Comparison of ENCODE assay signal across 7 mouse cellular contexts in genomic region chr5:32459882-32460751, GRCm38 (mm10). TPM values are rescaled to one million over a fixed set of nuclear protein-coding genes. Genes with fewer than 3 reads are reported as not detected.
DNase-seq lines count a peak whose midpoint lies in the region; ATAC-seq and TF ChIP-seq lines count a peak whose summit lies in the region.

No protein-coding gene starts in this region.

- H3K79me2 ChIP-seq in C2C12 (ENCODE audit: control insufficient read depth, insufficient read depth): peaks cover 59% of the 10 kb centered on the region

- H3K36me3 ChIP-seq in C2C12 (ENCODE audit: control insufficient read depth, insufficient read depth) (no peaks in the 10 kb centered on the region), ES-E14 (ENCODE audit: control insufficient read depth, insufficient read depth, low read length, poor library complexity, severe bottlenecking) (no peaks in the 10 kb centered on the region)
- 0 out of 2 replicates have a peak, but pooled peaks cover 3% of the 10 kb centered on the region for H3K36me3 ChIP-seq in embryonic facial prominence, embryonic 10.5 days (replicated peaks)
- H3K36me3 ChIP-seq in heart, embryonic 15.5 days: no peaks in the 10 kb centered on the region
- H3K36me3 ChIP-seq in stomach, embryonic 16.5 days (ENCODE audit: control insufficient read depth, insufficient read depth, low read length): no peaks in the 10 kb centered on the region

- TF ChIP-seq CTCF in C2C12 (IDR thresholded peaks at IDR 0.05; ENCODE audit: control insufficient read depth, insufficient read depth, insufficient read length): no peak

- in situ Hi-C loops in ES-E14 (cut with MboI; ENCODE audit: low sequenced_read_pairs in 2 of 2, unreplicated experiment in 2 of 2): no loop called here

- H3K27ac ChIP-seq in ES-E14 (ENCODE audit: insufficient read depth, low read depth, low read length, poor library complexity, severe bottlenecking): peak overlapping the region; percentile 98; the same call in 1 of the 2 replicates
- peak overlapping the region; percentile 100 for H3K27ac ChIP-seq in embryonic facial prominence, embryonic 10.5 days (replicated peaks)
- H3K27ac ChIP-seq in heart, embryonic 15.5 days: peak overlapping the region; percentile 99
- peak overlapping the region; percentile 99 for H3K27ac ChIP-seq in stomach, embryonic 16.5 days (ENCODE audit: low read length)

- peak overlapping the region; percentile 96 for H3ac ChIP-seq in C2C12 (ENCODE audit: control insufficient read depth, insufficient read length, low read depth)

- peak overlapping the region; percentile 100; the same call in 1 of the 2 replicates for H3K9ac ChIP-seq in ES-E14 (ENCODE audit: insufficient read depth, low read depth, low read length, poor library complexity, severe bottlenecking)
- H3K9ac ChIP-seq in heart, embryonic 15.5 days: peak overlapping the region; percentile 97
- peak overlapping the region; percentile 100 for H3K9ac ChIP-seq in stomach, embryonic 16.5 days (ENCODE audit: low read length)

- no peaks in the 10 kb centered on the region for H3K9me3 ChIP-seq in ES-E14 (ENCODE audit: control insufficient read depth, insufficient read depth, low read depth, low read length)
- no peaks in the 10 kb centered on the region for H3K9me3 ChIP-seq in embryonic facial prominence, embryonic 10.5 days
- H3K9me3 ChIP-seq in heart, embryonic 15.5 days (replicated peaks): no peaks in the 10 kb centered on the region
- H3K9me3 ChIP-seq in stomach, embryonic 16.5 days (replicated peaks; ENCODE audit: control insufficient read depth, low read length): no peaks in the 10 kb centered on the region

- WGBS in embryonic facial prominence, embryonic 10.5 days: under 1% methylated on average over 19 of the region's 19 CpGs
- 0% methylated on average over 19 of the region's 19 CpGs for WGBS in heart, embryonic 15.5 days
- under 1% methylated on average over 19 of the region's 19 CpGs for WGBS in stomach, embryonic 16.5 days

- peak overlapping the region; percentile 78 for H3K4me3 ChIP-seq in C2C12 (ENCODE audit: insufficient read depth, poor library complexity, severe bottlenecking)
- peak overlapping the region; percentile 94 to 100 for H3K4me3 ChIP-seq in ES-E14 (ENCODE audit: insufficient read depth in 1 of 2, low read depth in 1 of 2, low read length in 2 of 2, poor library complexity in 1 of 2, severe bottlenecking in 1 of 2)
- H3K4me3 ChIP-seq in embryonic facial prominence, embryonic 10.5 days: peak overlapping the region; percentile 97
- H3K4me3 ChIP-seq in heart, embryonic 15.5 days: peak overlapping the region; percentile 82
- peak overlapping the region; percentile 98 for H3K4me3 ChIP-seq in stomach, embryonic 16.5 days (replicated peaks; ENCODE audit: low read length)

- peaks cover 5 to 15% of the 10 kb centered on the region in 2 experiments; a peak in 3 of 4 replicates for H3K4me1 ChIP-seq in ES-E14 (ENCODE audit: control insufficient read depth in 2 of 2, insufficient read depth in 2 of 2, low read length in 2 of 2, poor library complexity in 1 of 2)
- H3K4me1 ChIP-seq in embryonic facial prominence, embryonic 10.5 days: peaks cover 13% of the 10 kb centered on the region
- peaks cover 26% of the 10 kb centered on the region for H3K4me1 ChIP-seq in heart, embryonic 15.5 days (replicated peaks)
- peaks cover 3% of the 10 kb centered on the region; the same call in 1 of the 2 replicates for H3K4me1 ChIP-seq in stomach, embryonic 16.5 days (ENCODE audit: control insufficient read depth, insufficient read depth, low read length)

- peak overlapping the region; percentile 58 for H3K4me2 ChIP-seq in heart, embryonic 15.5 days
- peak overlapping the region; percentile 62 for H3K4me2 ChIP-seq in stomach, embryonic 16.5 days (ENCODE audit: low read depth, low read length)

- no peak for DNase-seq in ES-E14 (ENCODE audit: low read depth, low spot score)
- DNase-seq in embryonic facial prominence, embryonic 10.5 days (ENCODE audit: low spot score): peak; percentile 57
- peak; percentile 80 for DNase-seq in kidney, postnatal 10 days

- ATAC-seq in heart, embryonic 15.5 days (replicated peaks; ENCODE audit: insufficient number of reproducible peaks, insufficient read depth, low FRiP score, low read depth): no peak
- ATAC-seq in megakaryocyte-erythroid progenitor cell, adult 5-6 weeks (replicated peaks; ENCODE audit: low FRiP score, low TSS enrichment, poor library complexity, severe bottlenecking): 0 out of 2 replicates have a peak, but pooled peaks have one; percentile 23
- no peak for ATAC-seq in stomach, embryonic 16.5 days (ENCODE audit: insufficient read depth, low FRiP score)

- no peaks in the 10 kb centered on the region for H3K27me3 ChIP-seq in C2C12 (ENCODE audit: control insufficient read depth, insufficient read depth, insufficient read length)
- no peaks in the 10 kb centered on the region for H3K27me3 ChIP-seq in embryonic facial prominence, embryonic 10.5 days (replicated peaks; ENCODE audit: low read depth, poor library complexity, severe bottlenecking)
- no peaks in the 10 kb centered on the region for H3K27me3 ChIP-seq in heart, embryonic 15.5 days
- no peaks in the 10 kb centered on the region for H3K27me3 ChIP-seq in stomach, embryonic 16.5 days (ENCODE audit: control insufficient read depth, insufficient read depth, low read length)

- H3K79me3 ChIP-seq in C2C12 (ENCODE audit: low read depth): peaks cover 57% of the 10 kb centered on the region

TF ChIP-seq in C2C12, 6 proteins besides CTCF, POLR2A, EP300 and RAD21:
- no peak for TF ChIP-seq MYOG (IDR thresholded peaks at IDR 0.05; ENCODE audit: control insufficient read depth, extremely low read depth, insufficient read length)
- TF ChIP-seq CEBPB (IDR thresholded peaks at IDR 0.05; ENCODE audit: low read depth): no peak
- no peak for TF ChIP-seq MAX (IDR thresholded peaks at IDR 0.05)
- no peak for TF ChIP-seq FOSL1 (IDR thresholded peaks at IDR 0.05; ENCODE audit: insufficient read depth, low read length, poor library complexity, severe bottlenecking)
- TF ChIP-seq MYOD1 (IDR thresholded peaks at IDR 0.05; ENCODE audit: control insufficient read depth, insufficient read length, low read depth): no peak
- no peak for TF ChIP-seq USF1 (IDR thresholded peaks at IDR 0.05; ENCODE audit: low read depth)

TF ChIP-seq in ES-E14, 5 proteins besides CTCF, POLR2A, EP300 and RAD21:
- TF ChIP-seq MAFK (IDR thresholded peaks at IDR 0.05; ENCODE audit: insufficient read depth, low read depth, low read length) (no peak), CHD2 (IDR thresholded peaks at IDR 0.05; ENCODE audit: low read depth, low read length) (0 out of 2 replicates have a peak, but pooled peaks have one; percentile 11)

RNA-seq across cellular contexts. Expression of gene Ppp1cb, which starts 1.5 kb away (rescaled TPM):
- polyA plus RNA-seq in C2C12 (2012; fragmentation: generic; extraction: Trizol): 37.9 TPM
- total RNA-seq in ES-E14 (2012; rRNA removed): 68.4 and 108 TPM in 2 replicates
- 217 and 227 TPM in 2 replicates for polyA plus RNA-seq in embryonic facial prominence, embryonic 10.5 days (2016; fragmentation: Nextera tagmentation; extraction: Ambion mirVana)
- polyA plus RNA-seq in heart, embryonic 15.5 days (2015; fragmentation: Nextera tagmentation; extraction: Ambion mirVana): 212 and 253 TPM in 2 replicates
- 102 and 177 TPM in 2 replicates for total RNA-seq in megakaryocyte-erythroid progenitor cell, adult 5-6 weeks (2014; fragmentation: Nextera tagmentation)
- 203 and 224 TPM in 2 replicates for total RNA-seq in megakaryocyte-erythroid progenitor cell, adult 5-6 weeks (2017)
- 246 and 251 TPM in 2 replicates for polyA plus RNA-seq in stomach, embryonic 16.5 days (2015; fragmentation: Nextera tagmentation; extraction: Ambion mirVana)
